Mouse (Mus musculus) thymus, postnatal 36 days (tissue): ENCODE measurements around the gene Dapk3.
A peak's percentile ranks its signal among the peaks of the same experiment; 100 is the strongest.

Experiments
- DNase-seq, 2 experiments: peaks; one replicate each; pipeline ENCODE4 v3.0.0; 2022; ENCODE audit warnings: mixed read lengths in 2 of 2

Dapk3 gene

GRCm38 (mm10) chr10:81182336-81183333, at the start of gene Dapk3:
Gene Dapk3 (plus strand): TSS chr10:81183005.
- DNase-seq, result peak; percentile 94

- DNase-seq, result peak; percentile 39 to 59
Measured at GRCm38 (mm10) chr10:81134181-81134587, 48.6 kb upstream of the Dapk3 start.

GRCm38 (mm10) chr10:81134966-81135681, 47.7 kb upstream of the Dapk3 start, which contains the start of gene Zbtb7a:
Gene Zbtb7a (plus strand): TSS chr10:81135220.
- peak; percentile 40 to 60 for DNase-seq

GRCm38 (mm10) chr10:81135831-81136705, 46.7 kb upstream of the Dapk3 start:
- peak; percentile 65 to 76 for DNase-seq

GRCm38 (mm10) chr10:81136706-81137231, 46.0 kb upstream of the Dapk3 start:
- DNase-seq, result peak; percentile 85 to 91

GRCm38 (mm10) chr10:81137252-81138130, 45.3 kb upstream of the Dapk3 start:
- DNase-seq, result peak; percentile 98 to 100

- no peak for DNase-seq
Measured at GRCm38 (mm10) chr10:81138131-81138782, 44.5 kb upstream of the Dapk3 start.

GRCm38 (mm10) chr10:81138821-81139528, 43.8 kb upstream of the Dapk3 start:
- DNase-seq, result no peak

- DNase-seq, result no peak
Measured at GRCm38 (mm10) chr10:81139529-81139846, 43.3 kb upstream of the Dapk3 start.

GRCm38 (mm10) chr10:81140005-81140404, 42.8 kb upstream of the Dapk3 start:
- DNase-seq, result no peak

- DNase-seq, result peak in 1 of 2 experiments; percentile 57
Measured at GRCm38 (mm10) chr10:81140717-81141454, 41.9 kb upstream of the Dapk3 start.

- DNase-seq, result no peak
Measured at GRCm38 (mm10) chr10:81141455-81142210, 41.2 kb upstream of the Dapk3 start.

- no peak for DNase-seq
Measured at GRCm38 (mm10) chr10:81142551-81142981, 40.2 kb upstream of the Dapk3 start.

- no peak for DNase-seq
Measured at GRCm38 (mm10) chr10:81143157-81143633, 39.6 kb upstream of the Dapk3 start.

- DNase-seq, result no peak
Measured at GRCm38 (mm10) chr10:81143845-81144437, 38.9 kb upstream of the Dapk3 start.

GRCm38 (mm10) chr10:81144667-81145066, 38.1 kb upstream of the Dapk3 start:
- no peak for DNase-seq

GRCm38 (mm10) chr10:81145307-81145706, 37.5 kb upstream of the Dapk3 start:
- no peak for DNase-seq

- DNase-seq, result no peak
Measured at GRCm38 (mm10) chr10:81145778-81146177, 37.0 kb upstream of the Dapk3 start.
